Mouse (Mus musculus): ENCODE measurements at regions not wholly inside any gene's neighbourhood (a gene's known extent, or its start where the extent isn't known, plus 50 kb on each side); places are given as distances from the start of the nearest gene placed in this dataset.

DNA sequence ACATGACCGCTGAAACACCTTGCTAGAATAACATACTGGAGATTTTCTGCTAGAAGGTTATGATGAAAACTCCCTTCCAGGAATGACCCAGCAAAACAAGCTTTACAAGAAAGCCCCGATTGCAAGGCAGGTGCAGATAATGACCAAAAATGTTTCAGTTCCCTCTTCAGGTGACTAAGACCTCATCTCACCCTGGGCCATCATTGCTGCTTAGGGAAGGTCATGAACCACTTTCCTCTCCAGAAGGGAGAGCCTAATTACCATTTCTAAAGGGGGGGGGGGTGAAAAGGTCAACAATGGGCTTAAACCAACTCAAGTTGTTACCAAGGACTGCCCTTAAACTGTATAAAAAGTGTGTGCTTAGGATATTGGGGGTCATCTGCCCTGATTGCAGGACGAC is 59.8 kb upstream of the Speer4c start:
- DNase-seq (ENCODE audit: low read depth), result no peak

GRCm38 (mm10) chr5:15774567-15774966 is 60.5 kb upstream of the Speer4c start:
- no peak for DNase-seq (ENCODE audit: low read depth)

- no peak for DNase-seq (ENCODE audit: low read depth)
Measured at GRCm38 (mm10) chr5:15776106-15776505, 62.0 kb upstream of the Speer4c start.

DNA sequence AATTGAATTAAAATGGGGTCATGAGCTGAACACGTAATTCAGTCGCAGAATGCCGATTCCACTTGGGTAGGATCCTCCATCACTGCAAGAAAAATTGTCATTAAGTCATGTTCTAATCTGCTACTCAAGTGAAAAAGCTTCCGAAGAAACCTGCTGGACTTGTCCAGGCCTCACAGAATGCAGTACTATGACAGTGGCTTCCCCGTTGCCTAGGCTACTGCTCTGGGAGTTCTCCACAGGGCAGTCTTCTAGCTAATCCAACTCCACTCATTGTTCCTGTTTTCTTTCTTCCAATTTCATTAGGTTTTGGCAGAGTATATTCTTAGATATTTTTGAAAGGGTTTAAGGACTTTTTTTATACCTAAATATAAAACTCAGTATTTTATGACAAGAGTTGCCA is 89.5 kb upstream of the Speer4c start:
- no peak for DNase-seq (ENCODE audit: low read depth)

- no peak for DNase-seq (ENCODE audit: low read depth)
Measured at GRCm38 (mm10) chr5:15816864-15817263, 102.8 kb upstream of the Speer4c start.

- no peak for DNase-seq (ENCODE audit: low read depth)
Measured at GRCm38 (mm10) chr5:15817366-15817765, 103.3 kb upstream of the Speer4c start.

GRCm38 (mm10) chr5:15822989-15823388 is 108.9 kb upstream of the Speer4c start:
- no peak for DNase-seq (ENCODE audit: low read depth)

DNA sequence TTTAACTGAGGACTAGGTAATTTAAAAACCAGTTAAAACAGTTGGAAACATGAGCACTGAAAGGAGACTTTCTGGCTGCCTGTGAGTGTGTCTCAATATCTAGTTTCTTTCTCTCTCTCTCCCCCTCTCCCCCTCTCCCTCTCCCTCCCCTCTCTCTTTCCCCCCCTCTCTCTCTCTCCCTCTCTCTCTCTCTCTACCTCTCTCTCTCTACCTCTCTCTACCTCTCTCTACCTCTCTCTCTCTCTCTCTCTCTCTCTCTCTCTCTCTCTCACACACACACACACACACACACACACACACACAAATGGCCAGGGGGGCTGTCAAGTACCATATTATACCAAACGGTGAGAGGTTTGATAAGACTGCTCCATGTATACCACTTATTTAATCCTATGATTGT is 103.0 kb upstream of the Cacna2d1 start:
- DNase-seq (ENCODE audit: low read depth), result no peak

- peak; percentile 5 for DNase-seq (ENCODE audit: low read depth)
Measured at GRCm38 (mm10) chr5:15832338-15832737, 102.2 kb upstream of the Cacna2d1 start.

GRCm38 (mm10) chr5:15838108-15838972 is 96.2 kb upstream of the Cacna2d1 start:
- no peak for DNase-seq (ENCODE audit: low read depth)

GRCm38 (mm10) chr5:15846790-15847189 is 87.7 kb upstream of the Cacna2d1 start:
- DNase-seq (ENCODE audit: low read depth), result no peak

DNA sequence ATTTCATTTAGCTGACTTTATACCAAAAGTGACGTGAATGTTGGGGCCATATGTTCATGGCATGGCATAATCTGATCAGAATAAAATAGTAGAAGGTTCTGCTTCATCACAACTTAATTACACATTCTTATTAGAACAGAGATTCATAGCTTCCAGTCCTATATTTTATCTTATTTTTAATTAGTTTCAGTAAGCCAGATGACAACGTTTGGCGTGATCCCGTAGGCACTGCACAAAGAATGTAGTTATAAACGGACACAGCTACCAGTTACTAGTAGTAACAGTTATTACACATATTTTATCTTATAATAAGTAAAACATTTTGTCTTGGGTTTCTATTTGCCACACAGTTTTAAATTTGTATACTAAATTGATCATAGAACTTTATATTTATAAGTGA is 85.0 kb upstream of the Cacna2d1 start:
- DNase-seq (ENCODE audit: low read depth), result no peak

GRCm38 (mm10) chr5:15850126-15850801 is 84.2 kb upstream of the Cacna2d1 start:
- DNase-seq (ENCODE audit: low read depth), result no peak

DNA sequence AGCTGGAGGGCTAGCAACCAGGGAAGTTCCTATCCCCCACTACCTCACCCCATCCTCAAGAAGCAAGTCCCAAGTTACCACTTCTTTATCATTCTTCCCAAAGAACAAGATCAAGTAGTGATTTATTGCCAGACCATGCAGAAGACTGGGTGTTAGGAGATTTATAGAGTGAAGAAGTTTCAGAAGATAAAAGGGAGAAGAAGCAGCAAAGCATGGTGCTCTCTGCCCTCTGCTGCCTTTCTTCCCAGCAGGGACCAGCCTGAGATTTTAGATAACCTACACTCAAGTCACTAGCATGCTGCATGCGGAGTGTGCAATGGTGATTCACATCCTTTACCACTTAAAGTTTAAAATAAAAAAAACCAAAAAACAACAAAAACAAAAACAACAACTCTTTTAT is 79.7 kb upstream of the Cacna2d1 start:
- no peak for DNase-seq (ENCODE audit: low read depth)

DNA sequence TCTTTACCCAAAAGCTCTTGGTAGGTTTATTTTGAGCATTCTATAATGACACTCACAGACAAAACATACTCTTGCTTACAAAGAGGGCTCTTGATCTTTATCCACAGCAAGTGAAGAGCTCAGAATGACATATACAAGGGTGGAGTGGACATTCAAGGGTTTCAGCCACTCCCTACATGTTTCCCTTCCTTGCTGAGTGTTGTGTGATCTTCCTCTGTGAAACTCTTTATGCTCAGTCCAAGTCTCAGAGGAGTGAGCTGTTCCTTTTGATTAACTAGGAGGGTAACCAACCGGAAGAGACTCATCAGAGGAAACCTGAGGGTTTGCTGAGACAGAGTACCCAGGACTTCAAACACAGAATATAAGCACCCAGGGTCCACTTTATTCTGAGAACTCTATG is 77.5 kb upstream of the Cacna2d1 start:
- DNase-seq (ENCODE audit: low read depth), result no peak

- no peak for DNase-seq (ENCODE audit: low read depth)
Measured at GRCm38 (mm10) chr5:15874065-15874464, 60.4 kb upstream of the Cacna2d1 start.

DNA sequence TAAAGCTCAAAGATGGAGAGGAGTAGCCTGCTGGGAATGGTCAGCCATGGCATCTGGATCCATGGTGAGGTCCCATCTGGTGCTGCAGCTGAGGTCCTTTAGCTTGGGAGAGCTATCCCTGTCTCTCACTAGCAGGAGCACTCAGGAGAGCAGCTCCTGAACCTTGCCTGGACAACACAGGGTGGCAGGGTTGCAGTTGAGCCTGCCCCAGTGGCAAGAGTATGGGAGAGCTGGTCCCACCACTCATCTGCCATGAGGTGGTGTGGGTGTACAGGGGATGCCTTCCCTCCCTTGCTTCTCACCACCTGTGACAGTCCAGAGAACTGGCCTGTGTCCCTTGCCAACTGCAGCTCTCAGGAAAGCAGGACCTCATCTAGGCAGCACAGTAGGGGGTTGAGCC is 51.5 kb upstream of the Cacna2d1 start:
- DNase-seq (ENCODE audit: low read depth), result no peak
